Mouse (Mus musculus) cortical plate, adult 2 months (tissue): ENCODE measurements around the gene Mpp6. TPM values are rescaled to one million over a fixed set of nuclear protein-coding genes. Genes with fewer than 3 reads are reported as not detected.
A peak's percentile ranks its signal among the peaks of the same experiment; 100 is the strongest.

Source experiments
- H3K27ac ChIP-seq: fragments of 200-500 bp; 2 replicates; pipeline ENCODE4 v1.5.1; 2012; ENCODE audit warnings: low read length, control low read depth, inconsistent platforms; ENCODE audit not compliant: insufficient read depth
- H3K4me1 ChIP-seq: fragments of 200-500 bp; 2 replicates; pipeline ENCODE4 v1.6.1; 2011; ENCODE audit warnings: low read length; ENCODE audit not compliant: control insufficient read depth, insufficient read depth
- H3K4me3 ChIP-seq: fragments of 200-500 bp; 2 replicates; pipeline ENCODE4 v1.5.1; 2011; ENCODE audit warnings: mild to moderate bottlenecking, low read length, control low read depth; ENCODE audit not compliant: insufficient read depth
- CTCF ChIP-seq: fragments of 200-500 bp; IDR thresholded peaks from 2 replicates; pipeline ENCODE4 v1.5.1; 2011; ENCODE audit warnings: mild to moderate bottlenecking, control low read depth, low read length; ENCODE audit not compliant: insufficient read depth; ENCODE audit errors: extremely low read depth
- POLR2A ChIP-seq: fragments of 200-500 bp; IDR thresholded peaks from 2 replicates; pipeline ENCODE4 v1.6.1; 2011; ENCODE audit warnings: mild to moderate bottlenecking, low read length, control low read depth; ENCODE audit not compliant: insufficient read depth; ENCODE audit errors: extremely low read depth
- polyA plus RNA-seq: library from polyadenylated mRNA; depleted of rRNA; stranded (reverse); fragments of >200 nt; gene quantifications from 2 replicates; pipeline ENCODE4 v1.2.3, GENCODE M21; 2012; rRNA removed

The Mpp6 gene
- 48.5 and 49.3 TPM in 2 replicates for polyA plus RNA-seq

GRCm38 (mm10) chr6:50109757-50110378 is at the start of gene Mpp6:
TSS of gene Mpp6 (plus strand) at chr6:50110241.
- Histone ChIP-seq H3K4me1 (no peaks in the 10 kb centered on the region), H3K27ac (peak within 1 kb of the TSS; percentile 23; the same call in 1 of the 2 replicates), H3K4me3 (peak within 1 kb of the TSS; percentile 93)
- TF ChIP-seq CTCF (no peak), POLR2A (no peak)

DNA sequence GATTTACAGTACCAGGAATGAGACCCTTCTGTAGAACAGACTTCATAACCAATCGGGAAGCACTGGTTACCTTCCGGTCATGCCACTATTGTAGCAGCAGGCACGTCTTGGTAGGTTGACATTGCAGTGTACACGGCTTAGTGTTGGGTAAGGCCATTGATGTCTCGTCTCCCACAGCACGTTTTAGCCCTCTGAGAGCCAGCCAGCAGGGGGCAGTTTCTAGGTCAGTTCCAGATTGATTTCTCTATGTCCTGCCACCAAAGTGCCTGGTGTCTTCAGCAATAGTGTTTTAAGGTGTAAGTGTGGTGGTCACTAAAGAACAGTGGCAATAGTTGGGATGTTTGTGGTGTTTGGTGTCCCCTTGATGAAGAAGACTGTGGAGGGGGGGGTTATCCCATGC is 43.9 kb upstream of the Mpp6 start:
- TF ChIP-seq CTCF (no peak), POLR2A (no peak)
- no peak overlapping the region for H3K27ac ChIP-seq
- no peak overlapping the region for H3K4me3 ChIP-seq
- H3K4me1 ChIP-seq = no peaks in the 10 kb centered on the region

DNA sequence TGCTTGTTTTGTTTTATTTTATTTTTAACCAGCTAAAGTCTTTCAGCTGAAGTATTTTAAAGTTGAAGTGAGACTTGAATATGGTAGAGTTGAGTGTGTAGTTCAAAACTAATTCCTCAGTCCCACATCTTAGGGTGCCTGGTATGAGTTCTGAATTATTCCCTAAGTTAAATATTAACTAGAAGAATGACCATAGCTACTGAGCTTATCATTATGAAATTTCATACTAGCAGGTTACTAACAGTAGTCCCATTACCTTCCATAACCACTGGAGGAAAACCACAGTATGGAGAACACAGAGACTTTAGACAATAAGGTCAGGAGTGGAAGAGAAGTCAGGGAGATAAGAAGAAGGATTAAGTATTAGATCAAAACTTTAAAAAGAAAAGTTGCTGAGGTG is 41.6 kb upstream of the Mpp6 start:
- no peak overlapping the region for H3K27ac ChIP-seq
- no peak overlapping the region for H3K4me3 ChIP-seq
- no peaks in the 10 kb centered on the region for H3K4me1 ChIP-seq
- no peak for TF ChIP-seq CTCF
- TF ChIP-seq POLR2A = no peak

- no peak overlapping the region for H3K27ac ChIP-seq
- H3K4me3 ChIP-seq = no peak overlapping the region
- TF ChIP-seq POLR2A = no peak
- TF ChIP-seq CTCF = no peak
- H3K4me1 ChIP-seq = no peaks in the 10 kb centered on the region; the same call in 1 of the 2 replicates
These were observed 34.8 kb upstream of the Mpp6 start for GRCm38 (mm10) chr6:50075248-50075647.

DNA sequence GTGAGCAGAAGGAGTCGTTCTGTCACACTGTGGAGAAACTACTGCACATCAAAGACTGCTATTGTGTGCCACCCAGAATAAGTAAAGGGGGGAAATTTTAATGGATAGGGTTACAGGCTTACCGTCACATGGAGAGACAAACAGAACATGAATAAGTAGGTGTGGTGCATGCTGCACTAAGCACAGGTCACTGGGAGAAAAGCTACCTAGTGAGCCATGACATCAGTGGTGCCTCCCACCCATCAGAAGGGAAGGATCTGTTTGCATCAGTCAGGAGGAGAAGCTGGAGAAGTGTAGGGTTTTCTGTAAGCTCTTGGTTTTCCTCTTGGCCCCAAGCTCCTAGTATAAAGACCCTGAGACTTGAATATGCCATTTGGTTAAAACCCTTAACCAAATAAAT is 33.6 kb upstream of the Mpp6 start:
- Histone ChIP-seq H3K4me1 (peaks cover 1% of the 10 kb centered on the region; the same call in 1 of the 2 replicates), H3K27ac (no peak overlapping the region), H3K4me3 (no peak overlapping the region)
- TF ChIP-seq POLR2A (no peak), CTCF (no peak)

- H3K4me3 ChIP-seq = no peak overlapping the region
- H3K4me1 ChIP-seq = peaks cover 1% of the 10 kb centered on the region; the same call in 1 of the 2 replicates
- TF ChIP-seq CTCF (no peak), POLR2A (no peak)
- H3K27ac ChIP-seq = no peak overlapping the region
These were observed 29.6 kb upstream of the Mpp6 start for GRCm38 (mm10) chr6:50080431-50080830.

DNA sequence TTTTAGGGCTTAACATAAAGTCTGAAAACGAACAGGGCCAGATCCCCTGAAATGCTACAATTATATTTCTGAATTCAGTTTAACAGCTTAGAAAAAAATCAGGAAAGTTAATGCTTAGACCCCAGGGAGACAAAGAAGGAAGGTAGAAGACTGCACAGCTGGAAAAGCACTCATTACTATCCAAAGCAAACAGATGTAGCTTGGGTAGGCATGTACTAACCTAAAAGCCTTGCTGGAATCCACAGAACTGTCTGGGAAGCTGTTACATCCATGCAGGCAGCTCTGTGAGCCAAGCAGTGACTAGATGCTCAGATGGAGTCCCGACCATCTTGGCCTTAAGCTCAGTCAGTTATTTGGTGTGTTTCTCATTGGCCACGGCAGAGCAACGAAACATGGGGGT is 24.8 kb upstream of the Mpp6 start:
- no peak for TF ChIP-seq POLR2A
- no peak for TF ChIP-seq CTCF
- Histone ChIP-seq H3K27ac (no peak overlapping the region), H3K4me1 (peaks cover 1% of the 10 kb centered on the region; the same call in 1 of the 2 replicates), H3K4me3 (no peak overlapping the region)

DNA sequence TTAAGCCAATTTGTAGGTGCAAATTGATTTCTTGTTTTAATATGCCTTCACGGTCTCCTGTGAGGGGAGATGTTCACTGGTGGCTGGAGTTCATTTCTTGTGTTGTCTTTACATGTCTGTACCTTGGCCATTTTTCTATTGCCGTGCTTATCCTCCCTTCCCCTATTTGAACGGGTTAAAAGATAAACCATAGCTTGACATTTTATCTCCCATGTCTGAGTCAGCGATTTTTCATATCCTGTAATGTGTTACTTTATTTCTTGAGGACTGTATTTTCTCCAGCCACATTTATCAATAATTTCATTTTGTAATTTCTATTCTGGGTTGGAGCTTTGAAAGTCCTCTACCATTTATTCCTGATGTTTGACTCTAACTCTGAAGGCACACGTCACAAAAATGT is 20.7 kb upstream of the Mpp6 start:
- Histone ChIP-seq H3K27ac (no peak overlapping the region), H3K4me3 (no peak overlapping the region), H3K4me1 (no peaks in the 10 kb centered on the region)
- TF ChIP-seq CTCF = no peak
- no peak for TF ChIP-seq POLR2A

- H3K27ac ChIP-seq = no peak overlapping the region
- no peaks in the 10 kb centered on the region for H3K4me1 ChIP-seq
- no peak overlapping the region for H3K4me3 ChIP-seq
- TF ChIP-seq CTCF = no peak
- TF ChIP-seq POLR2A = no peak
These were observed 19.8 kb upstream of the Mpp6 start for GRCm38 (mm10) chr6:50090221-50090620.

GRCm38 (mm10) chr6:50091462-50092154 is 18.4 kb upstream of the Mpp6 start:
- TF ChIP-seq POLR2A (no peak), CTCF (no peak)
- H3K4me1 ChIP-seq = no peaks in the 10 kb centered on the region
- H3K4me3 ChIP-seq = no peak overlapping the region
- no peak overlapping the region for H3K27ac ChIP-seq
